Mouse (Mus musculus) embryonic facial prominence, embryonic 15.5 days (tissue): Measurements from ENCODE around the gene Fkbpl. TPM values are rescaled to one million over a fixed set of nuclear protein-coding genes. Genes with fewer than 3 reads are reported as not detected.
A peak's percentile ranks its signal among the peaks of the same experiment; 100 is the strongest.

Experiments used
- ATAC-seq: fragments of 200-750 bp; cut with Nextera tagmentation; 2 replicates; pipeline ENCODE4 v1.8.0; 2017; ENCODE audit warnings: low read depth, moderate TSS enrichment; ENCODE audit not compliant: insufficient number of reproducible peaks, low FRiP score, low TSS enrichment
- H3K27ac ChIP-seq: fragments of 300-500 bp; sonication (generic); replicated peaks from 2 replicates; pipeline ENCODE4 v1.5.1; 2015; ENCODE audit warnings: mild to moderate bottlenecking, inconsistent platforms
- H3K27me3 ChIP-seq: fragments of 300-500 bp; sonication (generic); 2 replicates; pipeline ENCODE4 v1.6.1; 2015; ENCODE audit warnings: inconsistent platforms
- H3K36me3 ChIP-seq: fragments of 300-500 bp; sonication (generic); 2 replicates; pipeline ENCODE4 v1.6.1; 2015; ENCODE audit warnings: mild to moderate bottlenecking, inconsistent platforms
- H3K4me1 ChIP-seq: fragments of 300-500 bp; sonication (generic); 2 replicates; pipeline ENCODE4 v1.6.1; 2015; ENCODE audit warnings: inconsistent platforms
- H3K4me2 ChIP-seq: fragments of 300-500 bp; sonication (generic); replicated peaks from 2 replicates; pipeline ENCODE4 v1.6.1; 2015; ENCODE audit warnings: mild to moderate bottlenecking, inconsistent platforms
- H3K4me3 ChIP-seq: fragments of 300-500 bp; sonication (generic); replicated peaks from 2 replicates; pipeline ENCODE4 v1.5.1; 2015; ENCODE audit warnings: mild to moderate bottlenecking, inconsistent platforms
- H3K9ac ChIP-seq: fragments of 300-500 bp; sonication (generic); 2 replicates; pipeline ENCODE4 v1.6.1; 2015; ENCODE audit warnings: inconsistent platforms
- H3K9me3 ChIP-seq: fragments of 300-500 bp; sonication (generic); replicated peaks from 2 replicates; pipeline ENCODE4 v1.6.1; 2016; ENCODE audit warnings: inconsistent platforms
- WGBS: fragments of 180-500 bp; shearing (Covaris S2); methylation state at CpG from one replicate; pipeline ENCODE4 v1.1.7; 2015; 5-methylcytosine and 5-hydroxymethylcytosine counted together
- polyA plus RNA-seq: library from polyadenylated mRNA; unstranded; fragments of >200 nt; fragmentation: Nextera tagmentation; extraction: Ambion mirVana; gene quantifications from 2 replicates; pipeline ENCODE4 v1.2.1, GENCODE M21; 2015

Fkbpl gene
- polyA plus RNA-seq, 1 experiment from 2014 or later = 16.8 TPM

- WGBS = under 1% methylated on average over 44 of the region's 45 CpGs
- peaks cover 56% of the 10 kb centered on the region for H3K4me1 ChIP-seq
- peaks cover 22% of the 10 kb centered on the region for H3K36me3 ChIP-seq
- peak overlapping the region; percentile 73 for H3K9ac ChIP-seq
- peak overlapping the region; percentile 86 for H3K4me2 ChIP-seq
- H3K9me3 ChIP-seq = no peaks in the 10 kb centered on the region
- H3K27me3 ChIP-seq = peaks cover 22% of the 10 kb centered on the region
- H3K27ac ChIP-seq = peak overlapping the region; percentile 97
- H3K4me3 ChIP-seq = peak overlapping the region; percentile 78
- peak; percentile 86 for ATAC-seq
Observed at GRCm38 (mm10) chr17:34627093-34627942, 17.2 kb upstream of the Fkbpl start.

- Histone ChIP-seq H3K4me3 (peak within 1 kb of the TSS; percentile 78), H3K9me3 (no peaks in the 10 kb centered on the region), H3K9ac (peak within 1 kb of the TSS; percentile 73), H3K27ac (peak within 1 kb of the TSS; percentile 97), H3K4me1 (peaks cover 63% of the 10 kb centered on the region), H3K27me3 (peaks cover 22% of the 10 kb centered on the region), H3K36me3 (peaks cover 14% of the 10 kb centered on the region), H3K4me2 (peak within 1 kb of the TSS; percentile 86)
- no peak for ATAC-seq
- 2% methylated on average over 29 of the region's 29 CpGs for whole genome bisulfite sequencing
Observed at GRCm38 (mm10) chr17:34627943-34628643, 16.5 kb upstream of the Fkbpl start, which contains the start of gene Ppt2. Gene Ppt2, minus strand, starts transcription at chr17:34628510.

DNA sequence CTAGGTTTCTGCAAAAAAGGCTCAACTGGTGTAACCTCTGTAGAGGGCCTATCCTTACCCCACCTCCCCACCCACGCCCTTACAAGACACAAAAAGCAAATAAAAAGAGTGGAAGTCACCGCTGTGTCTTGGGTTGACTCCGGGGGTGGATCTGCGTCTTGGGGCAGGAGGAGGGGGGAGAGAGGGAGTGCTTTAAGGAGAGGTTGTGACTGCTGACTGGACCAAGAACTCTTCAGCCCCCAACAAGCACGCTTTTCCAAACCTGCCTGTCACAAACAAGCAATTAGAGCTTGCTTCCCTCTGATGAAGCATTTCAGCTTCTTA, 16.0 kb upstream of the Fkbpl start:
- H3K36me3 ChIP-seq = peaks cover 9% of the 10 kb centered on the region; the same call in 1 of the 2 replicates
- H3K4me1 ChIP-seq = peaks cover 63% of the 10 kb centered on the region
- peak overlapping the region; percentile 86 for H3K4me2 ChIP-seq
- peak overlapping the region; percentile 78 for H3K4me3 ChIP-seq
- H3K9me3 ChIP-seq = no peaks in the 10 kb centered on the region
- peaks cover 22% of the 10 kb centered on the region for H3K27me3 ChIP-seq
- WGBS = 21% methylated on average over 5 of the region's 5 CpGs
- H3K27ac ChIP-seq = peak overlapping the region; percentile 97
- no peak for ATAC-seq
- H3K9ac ChIP-seq = peak overlapping the region; percentile 73; the same call in 1 of the 2 replicates

GRCm38 (mm10) chr17:34629221-34629751, 15.3 kb upstream of the Fkbpl start, which contains the start of gene Prrt1:
Gene Prrt1, plus strand, starts transcription at chr17:34629533.
- Histone ChIP-seq H3K4me1 (peaks cover 63% of the 10 kb centered on the region), H3K4me3 (peak within 1 kb of the TSS; percentile 78), H3K4me2 (peak within 1 kb of the TSS; percentile 86), H3K9ac (peak within 1 kb of the TSS; percentile 73; the same call in 1 of the 2 replicates), H3K27me3 (peaks cover 22% of the 10 kb centered on the region), H3K27ac (peak within 1 kb of the TSS; percentile 97), H3K9me3 (no peaks in the 10 kb centered on the region), H3K36me3 (peaks cover 6% of the 10 kb centered on the region; the same call in 1 of the 2 replicates)
- 5% methylated on average over 16 of the region's 16 CpGs for WGBS
- ATAC-seq = no peak

DNA sequence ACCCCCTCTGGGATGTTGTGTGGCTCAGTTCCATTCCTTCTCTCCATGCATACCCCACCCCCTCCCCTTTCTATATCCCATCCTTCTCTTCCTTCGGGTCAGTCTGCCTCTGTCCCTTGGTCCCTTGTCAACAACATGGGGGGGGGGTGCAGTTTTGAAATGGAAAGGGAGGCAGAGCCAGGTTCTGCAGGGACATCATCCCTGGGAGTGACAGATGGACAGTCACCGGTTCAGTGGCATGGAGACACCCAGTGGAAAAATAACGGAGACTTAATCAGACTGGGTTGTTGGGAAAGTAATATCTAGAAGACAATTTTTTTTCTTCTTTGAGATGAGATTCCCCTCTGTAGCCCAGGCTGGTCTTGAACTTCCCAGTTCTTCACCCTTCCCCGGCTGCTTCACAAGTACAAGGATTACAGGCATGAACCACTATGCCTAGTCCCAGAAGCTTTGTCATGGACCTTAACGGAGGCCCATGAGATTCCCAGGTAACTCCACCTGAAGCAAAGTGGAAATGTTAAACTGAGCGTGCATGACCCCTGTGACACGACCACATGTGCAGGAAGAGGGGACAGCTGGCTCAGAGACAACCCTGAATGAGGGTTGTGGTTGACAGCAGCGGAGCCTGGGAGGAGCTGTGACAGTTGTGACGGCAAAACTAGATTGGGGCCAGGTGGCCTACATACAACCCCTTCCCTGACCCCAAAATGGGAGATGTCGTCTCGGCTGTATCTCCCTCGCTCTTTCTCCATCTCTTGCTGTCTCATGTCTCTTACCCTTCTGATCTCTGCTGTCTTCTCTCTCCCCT, 14.6 kb upstream of the Fkbpl start:
- H3K4me1 ChIP-seq = peaks cover 63% of the 10 kb centered on the region
- H3K27me3 ChIP-seq = peaks cover 22% of the 10 kb centered on the region
- no peak overlapping the region for H3K27ac ChIP-seq
- no peak for ATAC-seq
- no peaks in the 10 kb centered on the region for H3K9me3 ChIP-seq
- H3K36me3 ChIP-seq = peaks cover 6% of the 10 kb centered on the region; the same call in 1 of the 2 replicates
- H3K4me2 ChIP-seq = peak overlapping the region; percentile 86
- WGBS = 18% methylated on average over 12 of the region's 12 CpGs
- H3K9ac ChIP-seq = no peak overlapping the region
- H3K4me3 ChIP-seq = peak overlapping the region; percentile 78

GRCm38 (mm10) chr17:34630761-34631301, 13.7 kb upstream of the Fkbpl start:
- ATAC-seq = no peak
- peaks cover 63% of the 10 kb centered on the region for H3K4me1 ChIP-seq
- H3K27ac ChIP-seq = no peak overlapping the region
- H3K36me3 ChIP-seq = no peaks in the 10 kb centered on the region
- WGBS = 3% methylated on average over 48 of the region's 48 CpGs
- H3K4me3 ChIP-seq = peak overlapping the region; percentile 78
- peak overlapping the region; percentile 86 for H3K4me2 ChIP-seq
- no peak overlapping the region for H3K9ac ChIP-seq
- no peaks in the 10 kb centered on the region for H3K9me3 ChIP-seq
- peaks cover 22% of the 10 kb centered on the region for H3K27me3 ChIP-seq

DNA sequence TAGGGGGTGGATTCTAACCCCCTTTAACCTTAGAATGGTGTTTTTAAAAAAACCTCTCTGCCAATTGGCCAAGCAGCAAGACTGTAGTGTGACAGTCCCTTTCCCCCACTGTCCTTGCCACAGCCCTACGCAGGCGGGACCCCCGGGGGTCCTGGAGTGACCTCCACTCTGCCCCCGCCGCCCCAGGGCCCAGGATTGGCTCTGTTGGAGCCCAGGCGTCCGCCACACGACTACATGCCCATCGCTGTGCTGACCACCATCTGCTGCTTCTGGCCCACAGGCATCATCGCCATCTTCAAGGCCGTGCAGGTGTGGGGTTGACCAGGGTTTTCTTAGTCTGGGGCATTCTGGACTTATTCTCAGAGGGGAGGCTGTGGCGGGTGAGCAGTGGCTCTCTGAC, 12.9 kb upstream of the Fkbpl start:
- peak overlapping the region; percentile 41 for H3K4me3 ChIP-seq
- peak overlapping the region; percentile 86 for H3K4me2 ChIP-seq
- peaks cover 22% of the 10 kb centered on the region for H3K27me3 ChIP-seq
- ATAC-seq = no peak
- WGBS = 17% methylated on average over 12 of the region's 12 CpGs
- peak overlapping the region; percentile 12; the same call in 1 of the 2 replicates for H3K9ac ChIP-seq
- H3K9me3 ChIP-seq = no peaks in the 10 kb centered on the region
- peaks cover 55% of the 10 kb centered on the region for H3K4me1 ChIP-seq
- no peak overlapping the region for H3K27ac ChIP-seq
- H3K36me3 ChIP-seq = no peaks in the 10 kb centered on the region

- Histone ChIP-seq H3K4me1 (peaks cover 53% of the 10 kb centered on the region), H3K27ac (peak overlapping the region; percentile 58), H3K9me3 (no peaks in the 10 kb centered on the region), H3K9ac (0 out of 2 replicates have a peak overlapping the region, but pooled peaks have one; percentile 12), H3K27me3 (peaks cover 22% of the 10 kb centered on the region), H3K4me2 (peak overlapping the region; percentile 86), H3K36me3 (no peaks in the 10 kb centered on the region), H3K4me3 (peak overlapping the region; percentile 41)
- 2% methylated on average over 26 of the region's 26 CpGs for WGBS
- peak; percentile 74 for ATAC-seq
Observed at GRCm38 (mm10) chr17:34632261-34632691, 12.3 kb upstream of the Fkbpl start.

DNA sequence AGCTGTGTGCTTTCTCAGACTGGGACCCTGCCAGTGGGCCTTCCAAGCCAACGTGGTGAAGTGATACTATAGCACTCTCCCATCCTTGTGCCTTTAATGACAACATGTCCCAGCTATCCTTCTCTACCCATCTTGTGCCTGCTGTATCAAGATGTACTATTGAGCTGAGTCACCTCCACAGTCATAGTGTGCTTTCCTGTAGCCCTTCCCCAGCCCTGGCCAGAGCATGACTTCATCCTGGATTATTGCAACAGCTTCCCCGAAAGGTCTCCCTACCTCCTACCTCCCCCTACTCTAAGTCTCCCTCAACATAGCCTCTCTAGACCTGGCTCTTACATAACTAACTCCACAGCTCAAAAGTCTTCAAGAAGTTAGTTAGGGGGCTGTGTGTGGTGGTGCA, 8.9 kb upstream of the Fkbpl start:
- no peak for ATAC-seq
- H3K9ac ChIP-seq = no peak overlapping the region
- no peaks in the 10 kb centered on the region for H3K9me3 ChIP-seq
- peaks cover 26% of the 10 kb centered on the region for H3K4me1 ChIP-seq
- WGBS = 70% methylated on average over 2 of the region's 2 CpGs
- H3K27ac ChIP-seq = no peak overlapping the region
- no peak overlapping the region for H3K4me3 ChIP-seq
- no peak overlapping the region for H3K4me2 ChIP-seq
- peaks cover 11% of the 10 kb centered on the region for H3K27me3 ChIP-seq
- H3K36me3 ChIP-seq = no peaks in the 10 kb centered on the region

- Histone ChIP-seq H3K27ac (no peak overlapping the region), H3K4me2 (no peak overlapping the region), H3K4me3 (no peak overlapping the region), H3K9me3 (no peaks in the 10 kb centered on the region), H3K4me1 (peaks cover 21% of the 10 kb centered on the region), H3K36me3 (no peaks in the 10 kb centered on the region), H3K27me3 (no peaks in the 10 kb centered on the region), H3K9ac (no peak overlapping the region)
- WGBS = 55% methylated on average over 3 of the region's 3 CpGs
- no peak for ATAC-seq
Observed at GRCm38 (mm10) chr17:34637459-34637858, 7.1 kb upstream of the Fkbpl start.
